Mouse (Mus musculus): Measurements from ENCODE around the gene Exoc6. TPM values are rescaled to one million over a fixed set of nuclear protein-coding genes. Genes with fewer than 3 reads are reported as not detected.

The Exoc6 gene
- polyA plus RNA-seq, 1 experiment from 2014 or later, result 4.3 TPM

DNA sequence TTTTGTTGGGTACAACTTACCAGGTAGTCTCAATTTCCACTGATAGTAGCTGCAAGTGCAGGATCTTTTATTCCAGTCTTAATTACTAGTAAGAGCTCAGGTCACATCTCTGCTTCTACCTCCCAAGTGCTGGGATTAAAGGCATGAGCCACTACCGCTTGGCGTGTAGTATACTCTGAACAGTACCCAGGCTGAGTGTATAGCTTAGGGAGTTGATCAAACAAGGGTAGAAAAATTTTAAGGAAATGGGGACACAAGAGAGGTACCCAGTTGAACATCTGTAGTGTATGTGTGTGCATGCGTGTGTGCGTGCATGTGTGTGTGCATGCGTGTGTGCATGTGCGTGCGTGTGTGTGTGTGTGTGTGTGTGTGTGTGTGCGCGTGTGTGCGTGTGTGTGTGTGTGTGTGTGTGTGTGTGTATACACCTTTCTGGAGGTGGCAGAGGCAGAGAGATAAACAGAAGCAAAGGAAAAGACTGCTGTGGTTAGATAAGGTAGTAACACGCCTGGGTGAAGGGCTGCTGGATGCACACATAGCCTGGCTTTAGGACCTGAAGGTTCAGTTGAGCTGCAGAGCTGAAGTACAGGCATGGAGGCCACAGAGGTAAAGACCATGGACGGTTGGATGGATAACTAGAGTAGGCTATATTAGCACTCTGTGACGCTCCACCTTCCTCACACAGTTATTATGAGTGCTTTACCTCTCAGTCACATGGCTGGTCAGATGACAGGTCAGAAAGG is 117.8 kb downstream of the Exoc6 start:
- H3K36me3 ChIP-seq, result no peaks in the 10 kb centered on the region
- no peak overlapping the region for H3K27ac ChIP-seq
- H3K9me3 ChIP-seq, result no peaks in the 10 kb centered on the region
- no peaks in the 10 kb centered on the region for H3K27me3 ChIP-seq
- peaks cover 12% of the 10 kb centered on the region; the same call in 1 of the 2 replicates for H3K4me1 ChIP-seq
- H3K9ac ChIP-seq, result no peak overlapping the region
- 69% methylated on average over 13 of the region's 13 CpGs for WGBS
- no peak overlapping the region for H3K4me2 ChIP-seq
- no peak for ATAC-seq (ENCODE audit: insufficient number of reproducible peaks, insufficient read depth, low FRiP score, low TSS enrichment, low read depth)
- H3K4me3 ChIP-seq, result no peak overlapping the region

DNA sequence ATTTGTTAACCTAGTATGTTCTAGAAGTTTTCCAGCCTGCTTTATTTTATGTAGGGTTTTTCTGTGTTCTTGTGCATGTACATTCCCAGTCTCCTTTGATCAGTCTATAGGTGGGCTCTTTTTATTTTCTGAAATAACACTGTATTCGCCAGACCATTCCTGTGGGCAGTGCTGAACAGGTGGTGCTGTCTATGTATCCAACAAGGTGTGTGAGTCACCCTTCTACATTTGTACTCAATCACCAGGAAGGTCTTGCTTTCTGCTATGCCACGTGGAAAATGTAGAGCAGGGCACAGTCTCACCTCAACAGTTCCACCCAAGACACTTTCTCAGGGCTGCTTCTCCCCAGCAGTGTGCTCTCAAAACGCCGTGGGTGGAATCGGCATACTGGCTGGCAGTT is 118.4 kb downstream of the Exoc6 start:
- no peak overlapping the region for H3K27ac ChIP-seq
- H3K27me3 ChIP-seq, result no peaks in the 10 kb centered on the region
- peaks cover 12% of the 10 kb centered on the region; the same call in 1 of the 2 replicates for H3K4me1 ChIP-seq
- 89% methylated on average over 5 of the region's 5 CpGs for WGBS
- ATAC-seq (ENCODE audit: insufficient number of reproducible peaks, insufficient read depth, low FRiP score, low TSS enrichment, low read depth), result no peak
- H3K4me2 ChIP-seq, result no peak overlapping the region
- no peak overlapping the region for H3K9ac ChIP-seq
- no peaks in the 10 kb centered on the region for H3K9me3 ChIP-seq
- H3K4me3 ChIP-seq, result no peak overlapping the region
- H3K36me3 ChIP-seq, result no peaks in the 10 kb centered on the region

DNA sequence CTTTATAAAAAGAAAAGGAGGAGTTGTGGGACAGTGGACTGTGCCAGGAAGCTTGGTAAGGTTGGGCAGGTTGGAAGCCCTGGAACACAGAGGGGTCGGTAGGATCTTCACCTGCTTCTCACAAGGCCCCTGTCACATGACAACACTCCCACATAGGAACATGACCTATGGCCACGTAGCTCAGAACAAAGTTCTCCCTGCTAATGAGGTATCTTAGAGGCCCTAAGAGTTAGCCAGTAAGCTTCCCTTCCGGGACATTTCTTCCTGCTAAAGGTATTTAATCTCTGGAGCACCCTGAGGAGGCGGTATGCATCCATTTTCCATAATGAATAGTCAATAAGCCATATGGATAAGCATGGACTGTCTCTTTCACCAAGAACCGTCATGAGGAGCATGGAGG is 119.3 kb downstream of the Exoc6 start:
- 85% methylated on average over 5 of the region's 5 CpGs for whole genome bisulfite sequencing
- H3K27me3 ChIP-seq, result no peaks in the 10 kb centered on the region
- no peaks in the 10 kb centered on the region for H3K36me3 ChIP-seq
- H3K9ac ChIP-seq, result no peak overlapping the region
- no peaks in the 10 kb centered on the region for H3K9me3 ChIP-seq
- no peak overlapping the region for H3K4me3 ChIP-seq
- no peak overlapping the region for H3K4me2 ChIP-seq
- no peak for ATAC-seq (ENCODE audit: insufficient number of reproducible peaks, insufficient read depth, low FRiP score, low TSS enrichment, low read depth)
- 0 out of 2 replicates have a peak, but pooled peaks cover 7% of the 10 kb centered on the region for H3K4me1 ChIP-seq
- no peak overlapping the region for H3K27ac ChIP-seq

- Histone ChIP-seq H3K9ac (no peak overlapping the region), H3K27me3 (no peaks in the 10 kb centered on the region), H3K4me2 (no peak overlapping the region), H3K4me1 (0 out of 2 replicates have a peak, but pooled peaks cover 7% of the 10 kb centered on the region), H3K27ac (no peak overlapping the region), H3K4me3 (no peak overlapping the region), H3K9me3 (no peaks in the 10 kb centered on the region), H3K36me3 (no peaks in the 10 kb centered on the region)
- ATAC-seq (ENCODE audit: insufficient number of reproducible peaks, insufficient read depth, low FRiP score, low TSS enrichment, low read depth), result no peak
- 36% methylated on average over 12 of the region's 12 CpGs for WGBS
Observed at GRCm38 (mm10) chr19:37673393-37673792, 123.2 kb downstream of the Exoc6 start.

DNA sequence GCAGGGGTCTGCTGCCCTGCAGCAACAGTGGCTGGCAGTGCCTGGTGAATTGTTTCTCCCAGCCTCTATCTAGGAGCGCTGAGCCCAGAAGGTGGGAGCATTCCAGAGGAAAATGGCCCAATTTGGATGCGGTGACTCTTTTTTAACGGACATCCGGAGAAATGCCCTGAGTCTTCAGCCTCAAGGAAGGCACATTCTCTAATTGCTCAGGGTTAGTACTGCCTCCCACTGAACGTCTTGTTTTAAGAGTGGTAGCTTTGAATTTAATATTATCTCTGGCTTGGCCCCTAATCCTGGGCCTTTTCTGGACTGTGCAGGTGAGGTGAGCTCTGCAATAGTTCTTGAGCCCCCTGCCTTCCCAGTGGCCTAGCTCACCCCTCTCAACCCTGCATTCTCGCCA is 135.1 kb downstream of the Exoc6 start, which contains the start of gene Cyp26c1:
Gene Cyp26c1 (plus strand): TSS at position 301 of the 400 bp plus-strand sequence.
- Histone ChIP-seq H3K27me3 (peaks cover 91% of the 10 kb centered on the region), H3K27ac (no peak within 1 kb of the TSS), H3K4me1 (peaks cover 25% of the 10 kb centered on the region), H3K36me3 (no peaks in the 10 kb centered on the region), H3K9me3 (no peaks in the 10 kb centered on the region), H3K9ac (no peak within 1 kb of the TSS), H3K4me3 (peak within 1 kb of the TSS; percentile 15; the same call in 1 of the 2 replicates), H3K4me2 (0 out of 2 replicates have a peak within 1 kb of the TSS, but pooled peaks have one; percentile 24)
- no peak for ATAC-seq (ENCODE audit: insufficient number of reproducible peaks, insufficient read depth, low FRiP score, low TSS enrichment, low read depth)
- WGBS, result 6% methylated on average over 6 of the region's 6 CpGs

DNA sequence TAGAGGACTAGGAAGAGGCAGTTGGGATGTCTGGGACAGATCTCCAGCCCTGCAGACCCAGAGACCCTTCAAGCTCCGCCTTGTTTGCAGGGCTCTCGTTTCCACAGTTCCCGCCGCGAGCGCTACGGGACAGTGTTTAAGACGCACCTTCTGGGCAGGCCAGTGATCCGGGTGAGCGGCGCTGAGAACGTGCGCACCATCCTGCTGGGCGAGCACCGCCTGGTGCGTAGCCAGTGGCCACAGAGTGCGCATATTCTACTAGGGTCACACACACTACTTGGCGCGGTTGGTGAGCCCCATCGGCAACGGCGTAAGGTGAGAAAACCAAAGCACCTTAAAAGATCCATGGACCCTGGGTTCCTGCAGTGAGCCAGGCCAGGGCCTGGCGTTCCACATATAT is 136.1 kb downstream of the Exoc6 start:
- Histone ChIP-seq H3K27ac (no peak overlapping the region), H3K9ac (no peak overlapping the region), H3K4me1 (peaks cover 31% of the 10 kb centered on the region), H3K36me3 (no peaks in the 10 kb centered on the region), H3K27me3 (peaks cover 97% of the 10 kb centered on the region), H3K4me2 (no peak overlapping the region), H3K9me3 (no peaks in the 10 kb centered on the region), H3K4me3 (peak overlapping the region; percentile 15; the same call in 1 of the 2 replicates)
- 7% methylated on average over 23 of the region's 23 CpGs for WGBS
- ATAC-seq (ENCODE audit: insufficient number of reproducible peaks, insufficient read depth, low FRiP score, low TSS enrichment, low read depth), result no peak

DNA sequence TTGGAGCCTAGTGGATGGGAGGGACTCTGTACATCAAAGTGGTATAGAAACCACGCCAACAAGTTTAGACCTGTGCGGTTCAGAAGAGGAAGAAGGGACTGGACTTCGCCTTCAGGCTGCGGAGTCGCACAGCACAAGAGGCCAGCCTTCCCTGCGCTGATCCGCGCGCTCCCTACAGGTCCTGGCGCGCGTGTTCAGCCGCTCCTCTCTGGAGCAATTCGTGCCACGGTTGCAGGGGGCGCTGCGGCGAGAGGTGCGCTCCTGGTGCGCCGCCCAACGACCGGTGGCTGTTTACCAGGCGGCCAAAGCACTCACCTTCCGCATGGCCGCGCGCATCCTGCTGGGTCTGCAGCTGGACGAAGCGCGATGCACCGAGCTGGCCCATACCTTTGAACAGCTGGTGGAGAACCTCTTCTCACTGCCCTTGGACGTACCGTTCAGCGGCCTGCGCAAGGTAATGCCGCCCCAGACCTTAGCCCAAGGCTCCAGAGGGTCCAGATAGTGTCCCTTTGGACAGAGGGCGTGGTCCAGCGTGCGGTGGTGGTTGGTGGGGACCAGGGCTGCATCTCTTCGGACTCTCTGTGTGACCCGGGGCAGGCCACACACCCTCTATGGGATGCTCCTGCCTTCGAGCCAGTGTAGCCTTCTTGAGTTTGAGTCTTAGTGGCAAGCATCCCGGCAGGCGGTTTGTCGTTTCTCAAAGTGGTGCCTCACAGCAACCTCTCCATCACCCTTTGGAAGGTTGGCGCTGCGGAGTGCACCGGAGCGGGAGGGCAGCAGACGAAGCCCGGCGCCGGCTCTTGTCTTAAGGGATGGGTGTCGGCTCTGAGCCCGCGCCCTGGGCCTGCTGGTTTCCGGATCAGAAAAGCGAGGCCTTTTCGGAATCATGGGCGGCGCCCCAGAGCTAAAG is 137.0 kb downstream of the Exoc6 start:
- Histone ChIP-seq H3K4me2 (peak overlapping the region; percentile 39), H3K4me1 (peaks cover 31% of the 10 kb centered on the region), H3K36me3 (no peaks in the 10 kb centered on the region), H3K27ac (no peak overlapping the region), H3K27me3 (peaks cover 98% of the 10 kb centered on the region), H3K9ac (no peak overlapping the region), H3K9me3 (no peaks in the 10 kb centered on the region), H3K4me3 (peak overlapping the region; percentile 15)
- WGBS, result under 1% methylated on average over 62 of the region's 62 CpGs
- ATAC-seq (ENCODE audit: insufficient number of reproducible peaks, insufficient read depth, low FRiP score, low TSS enrichment, low read depth), result no peak

DNA sequence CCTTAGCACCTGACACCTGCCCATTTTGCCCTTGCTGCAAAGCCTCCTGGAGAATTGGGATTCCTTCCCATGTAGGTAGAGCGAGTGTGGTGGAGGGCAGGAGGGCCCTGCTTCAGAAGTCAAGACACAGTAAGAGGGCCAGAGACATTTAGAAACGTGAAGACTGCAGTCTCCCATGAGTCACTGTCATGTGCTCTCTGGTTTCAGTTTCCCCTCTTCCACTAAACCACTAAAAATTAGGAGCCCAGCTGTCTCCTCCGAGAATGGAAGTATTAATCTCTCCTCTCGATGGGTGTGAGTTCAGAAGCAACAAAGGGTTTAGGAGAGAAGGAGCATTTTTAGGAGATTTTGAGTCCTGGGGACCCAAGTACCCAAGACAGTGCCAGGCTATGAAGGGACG is 139.3 kb downstream of the Exoc6 start:
- H3K27me3 ChIP-seq, result peaks cover 100% of the 10 kb centered on the region
- ATAC-seq (ENCODE audit: insufficient number of reproducible peaks, insufficient read depth, low FRiP score, low TSS enrichment, low read depth), result no peak
- no peak overlapping the region for H3K4me2 ChIP-seq
- no peak overlapping the region for H3K4me3 ChIP-seq
- H3K4me1 ChIP-seq, result peaks cover 38% of the 10 kb centered on the region
- H3K9ac ChIP-seq, result no peak overlapping the region
- no peak overlapping the region for H3K27ac ChIP-seq
- no peaks in the 10 kb centered on the region for H3K36me3 ChIP-seq
- WGBS, result 35% methylated on average over 5 of the region's 5 CpGs
- H3K9me3 ChIP-seq, result no peaks in the 10 kb centered on the region

GRCm38 (mm10) chr19:37690716-37691115 is 140.5 kb downstream of the Exoc6 start:
- Histone ChIP-seq H3K4me3 (peak overlapping the region; percentile 12), H3K9ac (peak overlapping the region; percentile 8; the same call in 1 of the 2 replicates), H3K27me3 (peaks cover 100% of the 10 kb centered on the region), H3K27ac (no peak overlapping the region), H3K4me2 (peak overlapping the region; percentile 41), H3K4me1 (peaks cover 33% of the 10 kb centered on the region), H3K9me3 (no peaks in the 10 kb centered on the region), H3K36me3 (no peaks in the 10 kb centered on the region)
- 7% methylated on average over 29 of the region's 29 CpGs for WGBS
- ATAC-seq (ENCODE audit: insufficient number of reproducible peaks, insufficient read depth, low FRiP score, low TSS enrichment, low read depth), result no peak

DNA sequence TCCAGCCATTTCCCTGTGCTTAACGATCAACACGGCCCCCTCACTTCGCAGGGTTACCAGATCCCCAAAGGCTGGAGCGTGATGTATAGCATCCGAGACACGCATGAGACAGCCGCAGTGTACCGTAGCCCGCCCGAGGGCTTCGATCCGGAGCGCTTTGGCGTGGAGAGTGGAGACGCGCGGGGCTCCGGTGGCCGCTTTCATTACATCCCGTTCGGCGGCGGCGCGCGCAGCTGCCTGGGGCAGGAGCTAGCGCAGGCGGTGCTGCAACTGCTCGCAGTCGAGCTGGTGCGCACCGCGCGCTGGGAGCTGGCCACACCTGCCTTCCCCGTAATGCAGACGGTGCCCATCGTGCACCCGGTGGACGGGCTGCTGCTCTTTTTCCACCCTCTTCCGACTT is 142.7 kb downstream of the Exoc6 start:
- 1% methylated on average over 40 of the region's 40 CpGs for WGBS
- ATAC-seq (ENCODE audit: insufficient number of reproducible peaks, insufficient read depth, low FRiP score, low TSS enrichment, low read depth), result no peak
- Histone ChIP-seq H3K27me3 (peaks cover 100% of the 10 kb centered on the region), H3K9ac (no peak overlapping the region), H3K4me1 (peaks cover 38% of the 10 kb centered on the region), H3K27ac (no peak overlapping the region), H3K4me2 (peak overlapping the region; percentile 72), H3K4me3 (peak overlapping the region; percentile 43), H3K36me3 (no peaks in the 10 kb centered on the region), H3K9me3 (no peaks in the 10 kb centered on the region)

- no peaks in the 10 kb centered on the region for H3K9me3 ChIP-seq
- ATAC-seq (ENCODE audit: insufficient number of reproducible peaks, insufficient read depth, low FRiP score, low TSS enrichment, low read depth), result no peak
- no peak overlapping the region for H3K9ac ChIP-seq
- H3K36me3 ChIP-seq, result no peaks in the 10 kb centered on the region
- no peak overlapping the region for H3K4me3 ChIP-seq
- peaks cover 100% of the 10 kb centered on the region for H3K27me3 ChIP-seq
- WGBS, result 25% methylated on average over 13 of the region's 13 CpGs
- H3K4me2 ChIP-seq, result no peak overlapping the region
- H3K4me1 ChIP-seq, result peaks cover 53% of the 10 kb centered on the region
- no peak overlapping the region for H3K27ac ChIP-seq
Observed at GRCm38 (mm10) chr19:37695146-37695545, 144.9 kb downstream of the Exoc6 start.

Measured in embryonic facial prominence, embryonic 13.5 days (tissue).